Mouse (Mus musculus) liver, adult 2 months (tissue): ENCODE results near the gene Kifap3. TPM values are rescaled to one million over a fixed set of nuclear protein-coding genes. Genes with fewer than 3 reads are reported as not detected.

Experiments used
- DNase-seq: peaks from one replicate; pipeline ENCODE4 v3.0.0-alpha.2; 2011; ENCODE audit warnings: low read depth, low spot score; ENCODE audit errors: extremely low read depth
- H3K27ac ChIP-seq: fragments of 200-500 bp; replicated peaks from 2 replicates; pipeline ENCODE4 v1.5.1; 2012; ENCODE audit warnings: low read depth, mild to moderate bottlenecking, control low read depth, inconsistent platforms, low read length; ENCODE audit not compliant: insufficient read depth
- H3K27me3 ChIP-seq: fragments of 200-500 bp; 2 replicates; pipeline ENCODE4 v1.6.1; 2012; ENCODE audit warnings: mild to moderate bottlenecking, moderate library complexity, low read length, inconsistent platforms; ENCODE audit not compliant: control insufficient read depth, insufficient read depth
- H3K36me3 ChIP-seq: fragments of 200-500 bp; 2 replicates; pipeline ENCODE4 v1.6.1; 2012; ENCODE audit warnings: low read length, inconsistent platforms; ENCODE audit not compliant: control insufficient read depth, insufficient read depth
- H3K4me1 ChIP-seq: fragments of 200-500 bp; 2 replicates; pipeline ENCODE4 v1.6.1; 2011; ENCODE audit warnings: low read length; ENCODE audit not compliant: control insufficient read depth, insufficient read depth
- H3K4me3 ChIP-seq: fragments of 200-500 bp; 2 replicates; pipeline ENCODE4 v1.5.1; 2011; ENCODE audit warnings: low read depth, mild to moderate bottlenecking, control low read depth, low read length, moderate library complexity; ENCODE audit not compliant: insufficient read depth
- H3K79me2 ChIP-seq: fragments of 200-500 bp; 2 replicates; pipeline ENCODE4 v1.6.1; 2012; ENCODE audit warnings: inconsistent platforms, mild to moderate bottlenecking, low read length, moderate library complexity; ENCODE audit not compliant: control insufficient read depth, insufficient read depth
- H3K9ac ChIP-seq: fragments of 200-500 bp; 2 replicates; pipeline ENCODE4 v1.6.1; 2012; ENCODE audit warnings: low read depth, mild to moderate bottlenecking, control low read depth, inconsistent platforms, low read length
- CTCF ChIP-seq: fragments of 200-500 bp; IDR thresholded peaks from 2 replicates; pipeline ENCODE4 v1.5.1; 2011; ENCODE audit warnings: low read depth, low read length, control low read depth
- POLR2A ChIP-seq: fragments of 200-500 bp; IDR thresholded peaks from 2 replicates; pipeline ENCODE4 v1.6.1; 2011; ENCODE audit warnings: low read length, control low read depth; ENCODE audit not compliant: insufficient read depth; ENCODE audit errors: extremely low read depth
- WGBS: fragments of 180-500 bp; shearing (Covaris S2); methylation state at CpG from one replicate; pipeline ENCODE4 v1.1.7; 2018; 5-methylcytosine and 5-hydroxymethylcytosine counted together
- polyA plus RNA-seq: library from polyadenylated mRNA; depleted of rRNA; stranded (reverse); fragments of >200 nt; gene quantifications from 2 replicates; pipeline ENCODE4 v1.2.3, GENCODE M21; 2012
- total RNA-seq: library from RNA; depleted of rRNA; stranded (reverse); fragments of >200 nt; gene quantifications from 2 replicates; pipeline ENCODE4 v1.2.3, GENCODE M21; 2014

Kifap3 gene
- total and polyA plus RNA-seq, 2 experiments, result 1.1 to 4.3 TPM

- Histone ChIP-seq H3K79me2 (no peaks in the 10 kb centered on the region), H3K9ac (no peak overlapping the region), H3K27ac (no peak overlapping the region), H3K4me1 (no peaks in the 10 kb centered on the region), H3K27me3 (no peaks in the 10 kb centered on the region), H3K4me3 (no peak overlapping the region), H3K36me3 (no peaks in the 10 kb centered on the region)
- DNase-seq, result no peak
- 92% methylated on average over 11 of the region's 11 CpGs for WGBS
- TF ChIP-seq CTCF, result no peak
- no peak for TF ChIP-seq POLR2A
Measured at GRCm38 (mm10) chr1:163911981-163912380, 132.6 kb downstream of the Kifap3 start.

GRCm38 (mm10) chr1:163917349-163918160 is 138.2 kb downstream of the Kifap3 start:
- no peaks in the 10 kb centered on the region; the same call in 1 of the 2 replicates for H3K4me1 ChIP-seq
- H3K9ac ChIP-seq, result no peak overlapping the region
- no peak for DNase-seq
- no peaks in the 10 kb centered on the region for H3K36me3 ChIP-seq
- TF ChIP-seq CTCF (no peak), POLR2A (no peak)
- H3K4me3 ChIP-seq, result no peak overlapping the region
- no peaks in the 10 kb centered on the region for H3K27me3 ChIP-seq
- H3K27ac ChIP-seq, result no peak overlapping the region
- H3K79me2 ChIP-seq, result no peaks in the 10 kb centered on the region
- 88% methylated on average over 5 of the region's 5 CpGs for WGBS

GRCm38 (mm10) chr1:163924093-163924492 is 144.7 kb downstream of the Kifap3 start:
- Histone ChIP-seq H3K4me1 (no peaks in the 10 kb centered on the region; the same call in 1 of the 2 replicates), H3K27me3 (no peaks in the 10 kb centered on the region), H3K79me2 (no peaks in the 10 kb centered on the region), H3K36me3 (no peaks in the 10 kb centered on the region), H3K9ac (no peak overlapping the region), H3K27ac (no peak overlapping the region), H3K4me3 (no peak overlapping the region)
- TF ChIP-seq POLR2A, result no peak
- 83% methylated on average over 8 of the region's 8 CpGs for WGBS
- DNase-seq, result no peak

GRCm38 (mm10) chr1:163928846-163929245 is 149.5 kb downstream of the Kifap3 start, which contains the start of gene Scyl3:
Gene Scyl3 (plus strand): TSS chr1:163929100.
- 74% methylated on average over 7 of the region's 7 CpGs for WGBS

GRCm38 (mm10) chr1:163929636-163930457 is 150.5 kb downstream of the Kifap3 start:
- H3K4me1 ChIP-seq, result peaks cover 8% of the 10 kb centered on the region
- peak overlapping the region; percentile 96 for H3K27ac ChIP-seq
- peak overlapping the region; percentile 96 for H3K9ac ChIP-seq
- H3K79me2 ChIP-seq, result peaks cover 18% of the 10 kb centered on the region
- H3K36me3 ChIP-seq, result peaks cover 16% of the 10 kb centered on the region
- H3K4me3 ChIP-seq, result peak overlapping the region; percentile 99
- TF ChIP-seq POLR2A (0 out of 2 replicates have a peak, but pooled peaks have one; percentile 33), CTCF (no peak)
- H3K27me3 ChIP-seq, result no peaks in the 10 kb centered on the region
- peak; percentile 77 for DNase-seq
- under 1% methylated on average over 77 of the region's 77 CpGs for WGBS

More at GRCm38 (mm10) chr1:163928846-163929245, 149.5 kb downstream of the Kifap3 start, which contains the start of gene Scyl3:
- no peak for DNase-seq
- Histone ChIP-seq H3K27me3 (no peaks in the 10 kb centered on the region), H3K27ac (peak within 1 kb of the TSS; percentile 96), H3K4me3 (peak within 1 kb of the TSS; percentile 99), H3K36me3 (peaks cover 7% of the 10 kb centered on the region; the same call in 1 of the 2 replicates), H3K4me1 (peaks cover 8% of the 10 kb centered on the region), H3K9ac (peak within 1 kb of the TSS; percentile 96), H3K79me2 (peaks cover 18% of the 10 kb centered on the region)
- no peak for TF ChIP-seq CTCF
- no peak for TF ChIP-seq POLR2A
